Mouse (Mus musculus): ENCODE data around the gene Rbak. TPM values are rescaled to one million over a fixed set of nuclear protein-coding genes. Genes with fewer than 3 reads are reported as not detected.

Rbak gene
- 6.6 and 7.8 TPM in 2 replicates for polyA plus RNA-seq (2015; fragmentation: Nextera tagmentation; extraction: Ambion mirVana)

DNA sequence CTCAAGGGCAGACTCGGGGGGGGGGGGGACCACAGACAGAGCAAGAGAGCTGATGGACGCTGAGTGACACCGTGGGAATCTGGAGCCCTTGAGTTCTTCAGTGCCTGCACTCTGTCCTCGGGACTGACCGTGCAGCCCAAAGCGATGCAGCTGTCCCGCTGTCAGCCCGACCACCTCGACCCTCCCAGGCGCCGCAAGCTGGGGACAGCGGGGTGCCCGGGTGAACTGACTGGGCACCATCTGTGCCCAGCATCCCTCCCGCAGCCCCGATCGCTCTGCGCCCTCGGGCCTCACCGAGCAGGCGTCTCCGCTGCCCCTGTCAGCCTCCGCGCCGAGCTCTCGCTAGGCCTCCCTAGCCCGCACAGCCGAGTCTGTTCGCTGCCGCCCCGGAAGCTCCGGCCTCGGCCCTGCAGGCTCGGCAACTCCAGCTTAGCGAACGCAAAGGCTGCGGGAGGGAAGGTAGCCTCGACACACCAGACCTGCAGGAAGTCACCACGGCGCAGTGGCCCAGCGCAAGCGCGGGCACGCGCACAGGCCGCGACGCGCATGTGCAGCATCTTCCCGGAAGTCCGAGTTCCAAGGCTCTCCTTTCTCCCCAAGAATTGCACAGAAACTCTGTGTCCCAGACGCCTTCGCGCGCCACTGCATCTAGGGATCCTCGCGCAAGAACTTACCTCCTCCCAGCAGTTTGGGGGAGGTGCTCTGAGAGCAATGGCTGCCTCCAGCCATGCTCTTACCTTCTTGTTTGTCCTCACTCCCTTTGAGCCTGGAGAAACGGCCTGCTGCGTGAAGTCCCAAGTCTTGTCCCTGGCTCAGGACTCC is at the start of gene Rbak, which contains the start of gene Spdye4b:
Rbak (minus strand) TSS at position 521 of the 822 bp plus-strand sequence.
Spdye4b (plus strand) TSS at position 763 of the 822 bp plus-strand sequence.
- Histone ChIP-seq H3K4me3 (replicated peaks; ENCODE audit: low read depth, low read length) (peak within 1 kb of the TSS; percentile 74), H3K4me1 (replicated peaks; ENCODE audit: insufficient read depth, low read length) (no peaks in the 10 kb centered on the region), H3K9me3 (replicated peaks; ENCODE audit: low read length) (no peaks in the 10 kb centered on the region), H3K27ac (peak within 1 kb of the TSS; percentile 80; the same call in 1 of the 2 replicates), H3K27me3 (ENCODE audit: insufficient read depth, low read length) (no peaks in the 10 kb centered on the region), H3K4me2 (ENCODE audit: low read length) (peak within 1 kb of the TSS; percentile 81), H3K36me3 (ENCODE audit: insufficient read depth, low read length) (peaks cover 21% of the 10 kb centered on the region), H3K9ac (ENCODE audit: low read depth, low read length) (peak within 1 kb of the TSS; percentile 87)
- under 1% methylated on average over 58 of the region's 58 CpGs for WGBS
- TF ChIP-seq CTCF (IDR thresholded peaks at IDR 0.05; ENCODE audit: low read depth): no peak
- ATAC-seq (replicated peaks; ENCODE audit: low FRiP score, low read depth) (peak; percentile 93), DNase-seq (ENCODE audit: low spot score) (peak; percentile 99)

- H3K27me3 ChIP-seq (ENCODE audit: insufficient read depth, low read length): no peaks in the 10 kb centered on the region
- no peak within 1 kb of the TSS for H3K27ac ChIP-seq
- no peak within 1 kb of the TSS for H3K4me2 ChIP-seq (ENCODE audit: low read length)
- no peak within 1 kb of the TSS for H3K4me3 ChIP-seq (replicated peaks; ENCODE audit: low read depth, low read length)
- DNase-seq (ENCODE audit: low spot score) (no peak), ATAC-seq (replicated peaks; ENCODE audit: low FRiP score, low read depth) (no peak)
- 82% methylated on average over 3 of the region's 3 CpGs for WGBS
- no peaks in the 10 kb centered on the region for H3K4me1 ChIP-seq (replicated peaks; ENCODE audit: insufficient read depth, low read length)
- H3K9me3 ChIP-seq (replicated peaks; ENCODE audit: low read length): no peaks in the 10 kb centered on the region
- no peak for TF ChIP-seq CTCF (IDR thresholded peaks at IDR 0.05; ENCODE audit: low read depth)
- no peak within 1 kb of the TSS for H3K9ac ChIP-seq (ENCODE audit: low read depth, low read length)
- no peaks in the 10 kb centered on the region for H3K36me3 ChIP-seq (ENCODE audit: insufficient read depth, low read length)
Measured at GRCm38 (mm10) chr5:143226790-143227189, 46.2 kb upstream of the Rbak start, which contains the start of gene Spdye4a. TSS of gene Spdye4a (minus strand) at chr5:143226890.

GRCm38 (mm10) chr5:143222287-143222686 is 41.7 kb upstream of the Rbak start:
- Histone ChIP-seq H3K4me2 (ENCODE audit: low read length) (no peak overlapping the region), H3K4me1 (replicated peaks; ENCODE audit: insufficient read depth, low read length) (no peaks in the 10 kb centered on the region), H3K4me3 (replicated peaks; ENCODE audit: low read depth, low read length) (no peak overlapping the region), H3K9me3 (replicated peaks; ENCODE audit: low read length) (no peaks in the 10 kb centered on the region), H3K9ac (ENCODE audit: low read depth, low read length) (no peak overlapping the region), H3K36me3 (ENCODE audit: insufficient read depth, low read length) (no peaks in the 10 kb centered on the region), H3K27me3 (ENCODE audit: insufficient read depth, low read length) (no peaks in the 10 kb centered on the region), H3K27ac (no peak overlapping the region)
- TF ChIP-seq CTCF (IDR thresholded peaks at IDR 0.05; ENCODE audit: low read depth): no peak
- WGBS: 76% methylated on average over 1 of the region's 1 CpGs
- DNase-seq (ENCODE audit: low spot score): no peak
- no peak for ATAC-seq (replicated peaks; ENCODE audit: low FRiP score, low read depth)

DNA sequence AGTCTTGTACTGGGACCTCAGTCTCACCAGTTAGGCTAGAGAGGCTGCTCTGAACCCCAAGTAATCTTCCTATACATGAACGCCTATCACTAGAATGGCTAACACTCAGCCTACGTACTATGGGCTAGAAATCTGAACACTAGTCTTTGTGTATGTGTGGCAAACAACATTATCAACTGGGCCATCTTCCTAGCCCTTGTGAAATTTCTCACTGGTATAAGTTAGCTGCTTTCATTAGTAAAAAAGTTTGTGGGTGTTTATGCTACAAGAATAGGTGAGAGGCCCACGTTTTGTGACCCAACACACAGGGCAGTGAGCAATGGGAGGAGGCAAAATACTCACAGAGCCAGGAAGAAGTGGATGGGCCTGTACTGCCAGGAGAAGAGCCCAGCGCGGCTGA is 40.4 kb upstream of the Rbak start:
- no peak overlapping the region for H3K4me2 ChIP-seq (ENCODE audit: low read length)
- no peaks in the 10 kb centered on the region for H3K9me3 ChIP-seq (replicated peaks; ENCODE audit: low read length)
- no peak overlapping the region for H3K4me3 ChIP-seq (replicated peaks; ENCODE audit: low read depth, low read length)
- DNase-seq (ENCODE audit: low spot score) (no peak), ATAC-seq (replicated peaks; ENCODE audit: low FRiP score, low read depth) (no peak)
- 79% methylated on average over 4 of the region's 5 CpGs for WGBS
- no peak for TF ChIP-seq CTCF (IDR thresholded peaks at IDR 0.05; ENCODE audit: low read depth)
- no peaks in the 10 kb centered on the region for H3K4me1 ChIP-seq (replicated peaks; ENCODE audit: insufficient read depth, low read length)
- no peaks in the 10 kb centered on the region for H3K27me3 ChIP-seq (ENCODE audit: insufficient read depth, low read length)
- H3K27ac ChIP-seq: no peak overlapping the region
- H3K9ac ChIP-seq (ENCODE audit: low read depth, low read length): no peak overlapping the region
- H3K36me3 ChIP-seq (ENCODE audit: insufficient read depth, low read length): no peaks in the 10 kb centered on the region

- H3K27ac ChIP-seq: no peak overlapping the region
- DNase-seq (ENCODE audit: low spot score) (no peak), ATAC-seq (replicated peaks; ENCODE audit: low FRiP score, low read depth) (no peak)
- H3K27me3 ChIP-seq (ENCODE audit: insufficient read depth, low read length): no peaks in the 10 kb centered on the region
- no peaks in the 10 kb centered on the region for H3K9me3 ChIP-seq (replicated peaks; ENCODE audit: low read length)
- no peak for TF ChIP-seq CTCF (IDR thresholded peaks at IDR 0.05; ENCODE audit: low read depth)
- H3K4me3 ChIP-seq (replicated peaks; ENCODE audit: low read depth, low read length): no peak overlapping the region
- no peaks in the 10 kb centered on the region for H3K36me3 ChIP-seq (ENCODE audit: insufficient read depth, low read length)
- no peaks in the 10 kb centered on the region for H3K4me1 ChIP-seq (replicated peaks; ENCODE audit: insufficient read depth, low read length)
- no peak overlapping the region for H3K9ac ChIP-seq (ENCODE audit: low read depth, low read length)
- 57% methylated on average over 2 of the region's 2 CpGs for WGBS
- no peak overlapping the region for H3K4me2 ChIP-seq (ENCODE audit: low read length)
Measured at GRCm38 (mm10) chr5:143213832-143214231, 33.3 kb upstream of the Rbak start.

DNA sequence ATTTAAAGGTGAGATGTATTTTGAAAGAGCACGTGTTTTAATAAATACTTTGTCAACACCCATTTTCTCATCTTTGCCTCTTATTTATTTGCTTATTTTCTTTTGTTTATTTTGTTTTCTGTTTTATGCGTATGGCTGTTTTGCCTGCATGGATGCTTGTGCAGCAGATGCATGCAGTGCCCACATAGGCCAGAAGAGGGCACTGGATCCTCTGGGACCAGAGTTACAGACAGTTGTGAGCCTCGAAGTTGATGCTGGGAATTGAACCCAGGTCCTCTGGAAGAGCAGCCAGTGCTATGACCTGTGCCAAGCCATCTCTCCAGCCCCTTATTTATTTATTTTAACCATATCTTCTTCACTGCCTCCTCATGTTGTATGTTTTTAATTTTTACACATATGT is 24.4 kb upstream of the Rbak start:
- Histone ChIP-seq H3K36me3 (ENCODE audit: insufficient read depth, low read length) (no peaks in the 10 kb centered on the region), H3K4me2 (ENCODE audit: low read length) (no peak overlapping the region), H3K4me3 (replicated peaks; ENCODE audit: low read depth, low read length) (no peak overlapping the region), H3K27ac (no peak overlapping the region), H3K9ac (ENCODE audit: low read depth, low read length) (no peak overlapping the region), H3K4me1 (replicated peaks; ENCODE audit: insufficient read depth, low read length) (no peaks in the 10 kb centered on the region), H3K27me3 (ENCODE audit: insufficient read depth, low read length) (no peaks in the 10 kb centered on the region), H3K9me3 (replicated peaks; ENCODE audit: low read length) (no peaks in the 10 kb centered on the region)
- TF ChIP-seq CTCF (IDR thresholded peaks at IDR 0.05; ENCODE audit: low read depth): no peak
- 76% methylated on average over 3 of the region's 3 CpGs for WGBS
- no peak for ATAC-seq (replicated peaks; ENCODE audit: low FRiP score, low read depth)
- no peak for DNase-seq (ENCODE audit: low spot score)
